Mouse (Mus musculus): ENCODE measurements around the gene Hoxa2. TPM values are rescaled to one million over a fixed set of nuclear protein-coding genes. Genes with fewer than 3 reads are reported as not detected.

Hoxa2 gene
- polyA plus RNA-seq, 1 experiment from 2014 or later, result 22.5 TPM

GRCm38 (mm10) chr6:52203371-52204049, 38.9 kb upstream of the Hoxa2 start:
- H3K9ac ChIP-seq (ENCODE audit: low read depth, low read length), result peak overlapping the region; percentile 68
- H3K9me3 ChIP-seq (ENCODE audit: control insufficient read depth, low read length), result no peaks in the 10 kb centered on the region
- peak overlapping the region; percentile 48 for H3K4me2 ChIP-seq (ENCODE audit: low read length)
- peak overlapping the region; percentile 48 for H3K4me3 ChIP-seq (ENCODE audit: low read length)
- peak; percentile 18; the same call in 1 of the 2 replicates for ATAC-seq
- H3K4me1 ChIP-seq (ENCODE audit: control insufficient read depth, insufficient read depth, low read depth, low read length), result no peaks in the 10 kb centered on the region
- peaks cover 40% of the 10 kb centered on the region for H3K27me3 ChIP-seq (replicated peaks; ENCODE audit: control insufficient read depth, insufficient read depth, low read length)
- H3K27ac ChIP-seq (ENCODE audit: low read depth, low read length), result peak overlapping the region; percentile 88
- under 1% methylated on average over 46 of the region's 46 CpGs for WGBS
- no peaks in the 10 kb centered on the region for H3K36me3 ChIP-seq (ENCODE audit: control insufficient read depth, insufficient read depth, low read length)

GRCm38 (mm10) chr6:52203121-52203370, 38.4 kb upstream of the Hoxa2 start:
- Histone ChIP-seq H3K27ac (ENCODE audit: low read depth, low read length) (peak overlapping the region; percentile 88), H3K9me3 (ENCODE audit: control insufficient read depth, low read length) (no peaks in the 10 kb centered on the region), H3K4me2 (ENCODE audit: low read length) (peak overlapping the region; percentile 48), H3K4me3 (ENCODE audit: low read length) (peak overlapping the region; percentile 48), H3K4me1 (ENCODE audit: control insufficient read depth, insufficient read depth, low read depth, low read length) (no peaks in the 10 kb centered on the region), H3K27me3 (replicated peaks; ENCODE audit: control insufficient read depth, insufficient read depth, low read length) (peaks cover 40% of the 10 kb centered on the region), H3K9ac (ENCODE audit: low read depth, low read length) (peak overlapping the region; percentile 68), H3K36me3 (ENCODE audit: control insufficient read depth, insufficient read depth, low read length) (no peaks in the 10 kb centered on the region)
- 1% methylated on average over 10 of the region's 10 CpGs for WGBS
- ATAC-seq, result no peak

- H3K27ac ChIP-seq (ENCODE audit: low read depth, low read length), result peak overlapping the region; percentile 88
- peak overlapping the region; percentile 68 for H3K9ac ChIP-seq (ENCODE audit: low read depth, low read length)
- no peaks in the 10 kb centered on the region for H3K36me3 ChIP-seq (ENCODE audit: control insufficient read depth, insufficient read depth, low read length)
- peak overlapping the region; percentile 48 for H3K4me3 ChIP-seq (ENCODE audit: low read length)
- no peaks in the 10 kb centered on the region for H3K4me1 ChIP-seq (ENCODE audit: control insufficient read depth, insufficient read depth, low read depth, low read length)
- peaks cover 40% of the 10 kb centered on the region for H3K27me3 ChIP-seq (replicated peaks; ENCODE audit: control insufficient read depth, insufficient read depth, low read length)
- peak overlapping the region; percentile 48 for H3K4me2 ChIP-seq (ENCODE audit: low read length)
- 5% methylated on average over 22 of the region's 22 CpGs for WGBS
- H3K9me3 ChIP-seq (ENCODE audit: control insufficient read depth, low read length), result no peaks in the 10 kb centered on the region
- no peak for ATAC-seq
Observed at GRCm38 (mm10) chr6:52202362-52203120, 37.9 kb upstream of the Hoxa2 start.

GRCm38 (mm10) chr6:52201269-52201668, 36.6 kb upstream of the Hoxa2 start:
- Histone ChIP-seq H3K9me3 (ENCODE audit: control insufficient read depth, low read length) (no peaks in the 10 kb centered on the region), H3K36me3 (ENCODE audit: control insufficient read depth, insufficient read depth, low read length) (no peaks in the 10 kb centered on the region), H3K4me3 (ENCODE audit: low read length) (no peak overlapping the region), H3K9ac (ENCODE audit: low read depth, low read length) (no peak overlapping the region), H3K4me2 (ENCODE audit: low read length) (peak overlapping the region; percentile 42), H3K4me1 (ENCODE audit: control insufficient read depth, insufficient read depth, low read depth, low read length) (no peaks in the 10 kb centered on the region; the same call in 1 of the 2 replicates), H3K27ac (ENCODE audit: low read depth, low read length) (peak overlapping the region; percentile 3), H3K27me3 (replicated peaks; ENCODE audit: control insufficient read depth, insufficient read depth, low read length) (peaks cover 41% of the 10 kb centered on the region)
- 25% methylated on average over 1 of the region's 1 CpGs for WGBS
- no peak for ATAC-seq

- WGBS, result 16% methylated on average over 10 of the region's 10 CpGs
- Histone ChIP-seq H3K9me3 (ENCODE audit: control insufficient read depth, low read length) (no peaks in the 10 kb centered on the region), H3K27me3 (replicated peaks; ENCODE audit: control insufficient read depth, insufficient read depth, low read length) (peaks cover 45% of the 10 kb centered on the region), H3K4me2 (ENCODE audit: low read length) (peak overlapping the region; percentile 42), H3K27ac (ENCODE audit: low read depth, low read length) (peak overlapping the region; percentile 3), H3K36me3 (ENCODE audit: control insufficient read depth, insufficient read depth, low read length) (no peaks in the 10 kb centered on the region), H3K4me3 (ENCODE audit: low read length) (0 out of 2 replicates have a peak overlapping the region, but pooled peaks have one; percentile 5), H3K4me1 (ENCODE audit: control insufficient read depth, insufficient read depth, low read depth, low read length) (no peaks in the 10 kb centered on the region; the same call in 1 of the 2 replicates), H3K9ac (ENCODE audit: low read depth, low read length) (no peak overlapping the region)
- no peak for ATAC-seq
Observed at GRCm38 (mm10) chr6:52200751-52201250, 36.2 kb upstream of the Hoxa2 start.

- Histone ChIP-seq H3K27me3 (replicated peaks; ENCODE audit: control insufficient read depth, insufficient read depth, low read length) (peaks cover 47% of the 10 kb centered on the region), H3K27ac (ENCODE audit: low read depth, low read length) (peak overlapping the region; percentile 30), H3K4me2 (ENCODE audit: low read length) (peak overlapping the region; percentile 42), H3K4me3 (ENCODE audit: low read length) (peak overlapping the region; percentile 16; the same call in 1 of the 2 replicates), H3K4me1 (ENCODE audit: control insufficient read depth, insufficient read depth, low read depth, low read length) (no peaks in the 10 kb centered on the region; the same call in 1 of the 2 replicates), H3K9ac (ENCODE audit: low read depth, low read length) (no peak overlapping the region), H3K36me3 (ENCODE audit: control insufficient read depth, insufficient read depth, low read length) (no peaks in the 10 kb centered on the region), H3K9me3 (ENCODE audit: control insufficient read depth, low read length) (no peaks in the 10 kb centered on the region)
- 12% methylated on average over 30 of the region's 30 CpGs for WGBS
- ATAC-seq, result no peak
Observed at GRCm38 (mm10) chr6:52200073-52200750, 35.6 kb upstream of the Hoxa2 start.

GRCm38 (mm10) chr6:52197271-52197670, 32.6 kb upstream of the Hoxa2 start:
- Histone ChIP-seq H3K4me1 (ENCODE audit: control insufficient read depth, insufficient read depth, low read depth, low read length) (no peaks in the 10 kb centered on the region; the same call in 1 of the 2 replicates), H3K27ac (ENCODE audit: low read depth, low read length) (peak overlapping the region; percentile 70), H3K4me2 (ENCODE audit: low read length) (peak overlapping the region; percentile 35), H3K9ac (ENCODE audit: low read depth, low read length) (no peak overlapping the region), H3K9me3 (ENCODE audit: control insufficient read depth, low read length) (no peaks in the 10 kb centered on the region), H3K36me3 (ENCODE audit: control insufficient read depth, insufficient read depth, low read length) (no peaks in the 10 kb centered on the region), H3K27me3 (replicated peaks; ENCODE audit: control insufficient read depth, insufficient read depth, low read length) (peaks cover 57% of the 10 kb centered on the region), H3K4me3 (ENCODE audit: low read length) (no peak overlapping the region)
- WGBS, result 2% methylated on average over 10 of the region's 10 CpGs
- no peak for ATAC-seq

GRCm38 (mm10) chr6:52196811-52197210, 32.2 kb upstream of the Hoxa2 start:
- peak overlapping the region; percentile 35 for H3K4me2 ChIP-seq (ENCODE audit: low read length)
- H3K4me1 ChIP-seq (ENCODE audit: control insufficient read depth, insufficient read depth, low read depth, low read length), result no peaks in the 10 kb centered on the region; the same call in 1 of the 2 replicates
- no peak overlapping the region for H3K9ac ChIP-seq (ENCODE audit: low read depth, low read length)
- H3K9me3 ChIP-seq (ENCODE audit: control insufficient read depth, low read length), result no peaks in the 10 kb centered on the region
- 9% methylated on average over 9 of the region's 9 CpGs for WGBS
- no peaks in the 10 kb centered on the region for H3K36me3 ChIP-seq (ENCODE audit: control insufficient read depth, insufficient read depth, low read length)
- no peak overlapping the region for H3K4me3 ChIP-seq (ENCODE audit: low read length)
- ATAC-seq, result no peak
- peaks cover 57% of the 10 kb centered on the region for H3K27me3 ChIP-seq (replicated peaks; ENCODE audit: control insufficient read depth, insufficient read depth, low read length)
- H3K27ac ChIP-seq (ENCODE audit: low read depth, low read length), result peak overlapping the region; percentile 20
